Mouse (Mus musculus): ENCODE data around the gene Tagln2.

DNA sequence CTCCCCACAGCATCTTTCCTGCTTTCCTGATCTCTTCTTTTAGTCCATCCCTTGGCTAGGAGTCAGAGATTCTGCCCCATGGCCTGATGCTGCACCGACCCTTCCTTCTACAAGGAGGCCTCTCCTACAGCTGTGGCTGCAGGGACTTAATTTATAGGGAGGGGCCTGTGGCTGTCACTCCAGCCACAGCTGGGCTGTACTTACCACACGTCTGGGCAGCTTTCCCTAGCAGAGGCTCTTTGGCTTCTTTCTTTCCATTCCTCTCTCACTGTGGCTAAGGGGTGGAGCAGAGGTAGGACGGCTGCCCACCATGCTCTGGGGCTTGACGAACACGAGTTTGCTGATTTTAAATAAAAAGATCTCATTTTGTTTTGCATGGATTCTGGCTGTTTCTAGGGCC lies 7.2 kb downstream of the Tagln2 start:
- TF ChIP-seq EP300 (IDR thresholded peaks at IDR 0.05; ENCODE audit: low read depth) (no peak), CTCF (IDR thresholded peaks at IDR 0.05; ENCODE audit: low read depth) (no peak)

All from heart, postnatal 0 days (tissue).